Mouse (Mus musculus) thymus, adult 2 months (tissue): ENCODE data around the gene Nemf. TPM values are rescaled to one million over a fixed set of nuclear protein-coding genes. Genes with fewer than 3 reads are reported as not detected.

ENCODE experiments used
- DNase-seq: peaks from one replicate; pipeline ENCODE4 v3.0.0; 2021
- H3K27ac ChIP-seq: fragments of 200-500 bp; 2 replicates; pipeline ENCODE4 v1.5.1; 2012; ENCODE audit warnings: low read length, control low read depth; ENCODE audit not compliant: control insufficient read depth, insufficient read depth
- H3K27me3 ChIP-seq: fragments of 200-500 bp; 2 replicates; pipeline ENCODE4 v1.6.1; 2012; ENCODE audit warnings: mild to moderate bottlenecking, low read length, moderate library complexity, mixed read lengths; ENCODE audit not compliant: control insufficient read depth, insufficient read depth
- H3K36me3 ChIP-seq: fragments of 200-500 bp; 2 replicates; pipeline ENCODE4 v1.6.1; 2012; ENCODE audit warnings: mild to moderate bottlenecking, low read length, moderate library complexity; ENCODE audit not compliant: control insufficient read depth, insufficient read depth
- H3K4me1 ChIP-seq: fragments of 200-500 bp; replicated peaks from 2 replicates; pipeline ENCODE4 v1.6.1; 2012; ENCODE audit warnings: low read length; ENCODE audit not compliant: control insufficient read depth, insufficient read depth
- H3K4me3 ChIP-seq: fragments of 200-500 bp; 2 replicates; pipeline ENCODE4 v1.5.1; 2012; ENCODE audit warnings: mild to moderate bottlenecking, low read length, control low read depth, moderate library complexity; ENCODE audit not compliant: control insufficient read depth, insufficient read depth
- CTCF ChIP-seq: fragments of 200-500 bp; IDR thresholded peaks from 2 replicates; pipeline ENCODE4 v1.5.1; 2012; ENCODE audit warnings: mild to moderate bottlenecking, control low read depth, low read length, moderate library complexity, borderline replicate concordance; ENCODE audit not compliant: control insufficient read depth, poor library complexity, insufficient read depth; ENCODE audit errors: extremely low read depth
- POLR2A ChIP-seq: fragments of 200-500 bp; IDR thresholded peaks from 2 replicates; pipeline ENCODE4 v1.6.1; 2012; ENCODE audit warnings: mild to moderate bottlenecking, low read length, control low read depth, moderate library complexity; ENCODE audit not compliant: control insufficient read depth, poor library complexity, insufficient read depth; ENCODE audit errors: extremely low read depth
- WGBS: fragments of 180-500 bp; shearing (Covaris S2); methylation state at CpG from one replicate; pipeline ENCODE4 v1.1.7; 2018; 5-methylcytosine and 5-hydroxymethylcytosine counted together
- polyA plus RNA-seq: library from polyadenylated mRNA; depleted of rRNA; stranded (reverse); fragments of >200 nt; gene quantifications from 2 replicates; pipeline ENCODE4 v1.2.3, GENCODE M21; 2012; rRNA removed

The Nemf gene
- 7.3 and 8.5 TPM in 2 replicates for polyA plus RNA-seq

- H3K36me3 ChIP-seq, result peaks cover 13% of the 10 kb centered on the region
- DNase-seq, result peak; percentile 79
- peak within 1 kb of the TSS; percentile 87 for H3K4me3 ChIP-seq
- TF ChIP-seq POLR2A (peak; percentile 66), CTCF (no peak)
- H3K4me1 ChIP-seq, result no peaks in the 10 kb centered on the region
- no peaks in the 10 kb centered on the region for H3K27me3 ChIP-seq
- WGBS, result 1% methylated on average over 45 of the region's 50 CpGs
- H3K27ac ChIP-seq, result no peak within 1 kb of the TSS
Measured at GRCm38 (mm10) chr12:69356546-69357299, at the start of gene Nemf. TSS of gene Nemf (minus strand) at chr12:69357165.

- no peaks in the 10 kb centered on the region; the same call in 1 of the 2 replicates for H3K4me1 ChIP-seq
Measured at GRCm38 (mm10) chr12:69402594-69403167, 45.7 kb upstream of the Nemf start.

GRCm38 (mm10) chr12:69402100-69402499 lies 45.1 kb upstream of the Nemf start:
- Histone ChIP-seq H3K36me3 (no peaks in the 10 kb centered on the region), H3K27ac (no peak overlapping the region), H3K27me3 (no peaks in the 10 kb centered on the region), H3K4me3 (no peak overlapping the region), H3K4me1 (no peaks in the 10 kb centered on the region; the same call in 1 of the 2 replicates)
- WGBS, result 88% methylated on average over 9 of the region's 9 CpGs
- TF ChIP-seq POLR2A, result no peak
- no peak for TF ChIP-seq CTCF
- DNase-seq, result no peak

More at GRCm38 (mm10) chr12:69402594-69403167, 45.7 kb upstream of the Nemf start:
- no peaks in the 10 kb centered on the region for H3K27me3 ChIP-seq
- TF ChIP-seq POLR2A (no peak), CTCF (no peak)
- H3K4me3 ChIP-seq, result no peak overlapping the region
- no peak overlapping the region for H3K27ac ChIP-seq
- no peak for DNase-seq
- H3K36me3 ChIP-seq, result no peaks in the 10 kb centered on the region
- WGBS, result 95% methylated on average over 13 of the region's 13 CpGs

GRCm38 (mm10) chr12:69400871-69401286 lies 43.9 kb upstream of the Nemf start:
- H3K4me3 ChIP-seq, result no peak overlapping the region
- no peaks in the 10 kb centered on the region for H3K27me3 ChIP-seq
- WGBS, result 37% methylated on average over 2 of the region's 2 CpGs
- TF ChIP-seq CTCF, result no peak
- no peak for TF ChIP-seq POLR2A
- no peaks in the 10 kb centered on the region for H3K36me3 ChIP-seq
- no peak for DNase-seq
- no peaks in the 10 kb centered on the region; the same call in 1 of the 2 replicates for H3K4me1 ChIP-seq
- H3K27ac ChIP-seq, result no peak overlapping the region

GRCm38 (mm10) chr12:69400367-69400766 lies 43.4 kb upstream of the Nemf start:
- Histone ChIP-seq H3K4me1 (no peaks in the 10 kb centered on the region; the same call in 1 of the 2 replicates), H3K4me3 (no peak overlapping the region), H3K36me3 (no peaks in the 10 kb centered on the region), H3K27ac (no peak overlapping the region), H3K27me3 (no peaks in the 10 kb centered on the region)
- no peak for TF ChIP-seq POLR2A
- DNase-seq, result no peak
- WGBS, result 70% methylated on average over 4 of the region's 4 CpGs

- H3K27me3 ChIP-seq, result no peaks in the 10 kb centered on the region
- 98% methylated on average over 6 of the region's 6 CpGs for WGBS
- H3K36me3 ChIP-seq, result no peaks in the 10 kb centered on the region
- no peak for DNase-seq
- no peak overlapping the region for H3K4me3 ChIP-seq
- no peak for TF ChIP-seq CTCF
- TF ChIP-seq POLR2A, result no peak
- no peaks in the 10 kb centered on the region for H3K4me1 ChIP-seq
- no peak overlapping the region for H3K27ac ChIP-seq
Measured at GRCm38 (mm10) chr12:69394456-69394855, 37.5 kb upstream of the Nemf start.
